Mouse (Mus musculus): ENCODE measurements around the gene Dbi.
A peak's percentile ranks its signal among the peaks of the same experiment; 100 is the strongest.

Gene Dbi

DNA sequence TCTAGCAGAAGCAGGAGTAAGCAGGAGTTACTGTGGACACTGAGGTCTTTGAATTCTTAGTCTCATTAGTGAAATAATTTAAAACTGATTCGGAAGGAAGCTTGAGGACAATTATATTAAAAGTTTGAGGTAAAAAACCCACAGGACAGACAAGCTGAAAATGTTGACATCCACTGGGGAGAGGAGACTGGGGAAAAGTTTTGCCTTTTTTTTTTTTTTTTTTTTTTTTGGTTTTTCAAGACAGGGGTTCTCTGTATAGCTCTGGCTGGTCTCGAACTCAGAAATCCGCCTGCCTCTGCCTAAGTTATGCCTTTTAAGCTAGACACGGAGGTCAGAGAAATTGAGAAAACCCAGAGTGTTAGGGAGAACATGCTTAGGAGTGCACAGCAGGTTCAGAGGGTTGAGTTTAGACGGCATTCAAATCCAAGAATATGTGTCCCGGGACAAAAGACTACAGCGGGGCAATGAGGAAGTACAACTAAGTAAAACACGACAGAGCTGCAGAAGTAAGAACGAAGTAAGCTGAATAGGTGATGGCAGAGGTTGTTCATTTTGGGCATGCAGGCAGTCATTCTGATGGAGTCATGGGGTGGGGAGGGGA lies 1.2 kb upstream of the Dbi start:
- peak; percentile 46 for DNase-seq (ENCODE audit: low read depth)

- peak; percentile 69 for DNase-seq (ENCODE audit: low read depth)
Measured at GRCm38 (mm10) chr1:120120141-120120968, 523 bp downstream of the Dbi start.

- no peak for DNase-seq (ENCODE audit: low read depth)
Measured at GRCm38 (mm10) chr1:120119389-120119788, 1.5 kb downstream of the Dbi start.

DNA sequence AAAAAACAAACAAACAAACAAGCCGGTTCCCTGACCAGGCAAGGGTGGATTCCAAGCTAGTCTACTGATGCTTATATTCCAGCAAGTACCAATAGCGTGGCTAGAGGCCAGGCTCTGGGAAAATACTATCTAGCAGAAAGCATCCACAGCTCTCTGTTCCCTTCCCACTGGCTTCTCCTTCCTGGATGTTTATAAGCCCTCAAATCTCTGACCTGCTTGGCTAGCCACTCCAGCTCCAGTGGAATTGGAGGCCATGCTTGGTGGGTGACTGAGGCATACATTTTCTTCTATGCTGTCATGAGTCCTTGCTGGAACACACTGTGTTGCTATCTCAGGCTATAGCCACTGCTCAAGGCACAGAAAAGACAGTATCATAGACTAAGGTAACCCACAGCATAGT lies 2.0 kb downstream of the Dbi start:
- DNase-seq (ENCODE audit: low read depth): no peak

- DNase-seq (ENCODE audit: low read depth): no peak
Measured at GRCm38 (mm10) chr1:120116106-120116505, 4.8 kb downstream of the Dbi start.

DNA sequence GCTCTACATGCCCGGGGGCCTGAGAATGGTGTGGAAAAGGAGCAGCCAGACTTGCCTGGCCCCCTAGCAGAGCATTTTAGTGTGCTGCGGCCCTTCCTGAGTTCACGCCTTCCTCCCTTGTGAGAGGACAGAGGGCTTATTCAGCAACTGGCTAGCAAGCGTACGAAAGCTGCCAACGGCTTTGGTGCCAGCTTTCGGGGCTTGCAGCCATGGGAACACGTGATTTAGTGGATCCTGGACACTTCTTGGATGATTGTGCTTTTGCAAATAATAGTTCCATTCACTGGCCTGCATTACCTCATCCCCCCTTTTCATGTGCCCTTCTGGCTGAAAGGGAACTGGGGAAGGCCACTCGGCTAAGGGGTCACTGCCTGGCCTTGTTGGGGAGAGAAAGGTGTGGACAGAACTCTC lies 5.2 kb downstream of the Dbi start:
- DNase-seq (ENCODE audit: low read depth): no peak

- DNase-seq (ENCODE audit: low read depth): peak; percentile 71
Measured at GRCm38 (mm10) chr1:120112251-120113187, 8.4 kb downstream of the Dbi start.

DNA sequence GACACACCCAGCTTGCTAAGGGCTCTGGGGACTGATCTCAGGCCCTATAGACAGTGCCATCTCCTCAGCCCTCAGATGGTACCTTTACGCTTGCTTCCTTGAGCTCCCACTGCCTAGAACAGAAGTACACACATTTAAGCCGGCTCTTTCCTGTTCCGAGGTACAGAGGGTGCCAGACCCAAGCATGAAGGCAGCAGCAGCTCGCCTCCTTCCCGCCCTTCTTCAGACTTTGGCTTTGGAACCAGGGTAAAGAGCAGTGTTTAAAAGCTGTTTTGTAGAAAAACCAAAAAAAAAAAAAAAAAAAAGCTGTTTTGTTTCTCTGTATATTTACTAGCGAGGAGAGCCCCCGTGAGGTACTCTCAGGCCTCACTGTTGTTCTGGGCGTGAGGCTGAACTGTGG lies 9.1 kb downstream of the Dbi start:
- DNase-seq (ENCODE audit: low read depth): no peak

- no peak for DNase-seq (ENCODE audit: low read depth)
Measured at GRCm38 (mm10) chr1:120109741-120110432, 11.0 kb downstream of the Dbi start.

DNA sequence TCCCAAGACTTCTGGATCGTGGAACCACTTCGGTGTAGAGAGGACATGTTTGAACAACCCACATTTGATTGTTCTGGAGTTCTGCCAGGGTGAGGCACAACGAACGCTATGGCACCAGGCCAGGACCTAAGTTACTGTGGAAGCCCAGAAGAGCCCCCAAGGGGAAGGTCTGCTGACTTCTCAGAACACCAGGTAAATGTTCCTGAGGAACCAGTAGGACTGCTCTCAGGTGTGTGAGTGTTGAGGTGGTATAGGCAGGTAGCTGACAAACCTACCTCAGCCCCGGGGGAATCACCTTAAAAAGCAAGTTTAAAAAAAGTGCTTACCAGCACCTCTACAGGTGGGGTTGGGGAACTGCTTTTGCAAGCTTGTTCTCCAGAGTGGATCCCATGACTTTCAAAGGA lies 15.3 kb downstream of the Dbi start:
- DNase-seq (ENCODE audit: low read depth): peak; percentile 11

- DNase-seq (ENCODE audit: low read depth): peak; percentile 21
Measured at GRCm38 (mm10) chr1:120101227-120101609, 19.7 kb downstream of the Dbi start.

- peak; percentile 79 for DNase-seq (ENCODE audit: low read depth)
Measured at GRCm38 (mm10) chr1:120100456-120101226, 20.2 kb downstream of the Dbi start.

- peak; percentile 92 for DNase-seq (ENCODE audit: low read depth)
Measured at GRCm38 (mm10) chr1:120099483-120099882, 21.4 kb downstream of the Dbi start.

DNA sequence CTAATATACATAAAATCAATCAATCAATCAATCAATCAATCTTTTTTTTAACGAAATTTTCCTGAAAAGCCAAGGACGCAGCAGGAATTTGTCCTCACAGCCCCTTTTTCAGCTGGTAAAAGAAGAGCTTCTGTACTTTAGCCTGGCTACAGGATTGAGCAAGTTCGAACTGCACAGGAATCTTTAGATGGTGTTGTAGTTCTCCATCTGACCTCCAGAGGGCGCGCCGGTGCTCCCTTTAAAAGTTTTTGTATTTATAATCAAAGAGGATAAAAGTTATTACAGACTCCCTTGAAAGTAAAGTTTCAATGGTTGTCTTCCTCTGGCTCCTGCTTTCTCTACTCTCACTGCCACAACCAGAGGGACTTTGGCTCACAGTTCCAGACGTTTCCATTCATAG lies 22.6 kb downstream of the Dbi start:
- peak; percentile 76 for DNase-seq (ENCODE audit: low read depth)

- peak; percentile 39 for DNase-seq (ENCODE audit: low read depth)
Measured at GRCm38 (mm10) chr1:120094920-120095319, 26.0 kb downstream of the Dbi start.

DNA sequence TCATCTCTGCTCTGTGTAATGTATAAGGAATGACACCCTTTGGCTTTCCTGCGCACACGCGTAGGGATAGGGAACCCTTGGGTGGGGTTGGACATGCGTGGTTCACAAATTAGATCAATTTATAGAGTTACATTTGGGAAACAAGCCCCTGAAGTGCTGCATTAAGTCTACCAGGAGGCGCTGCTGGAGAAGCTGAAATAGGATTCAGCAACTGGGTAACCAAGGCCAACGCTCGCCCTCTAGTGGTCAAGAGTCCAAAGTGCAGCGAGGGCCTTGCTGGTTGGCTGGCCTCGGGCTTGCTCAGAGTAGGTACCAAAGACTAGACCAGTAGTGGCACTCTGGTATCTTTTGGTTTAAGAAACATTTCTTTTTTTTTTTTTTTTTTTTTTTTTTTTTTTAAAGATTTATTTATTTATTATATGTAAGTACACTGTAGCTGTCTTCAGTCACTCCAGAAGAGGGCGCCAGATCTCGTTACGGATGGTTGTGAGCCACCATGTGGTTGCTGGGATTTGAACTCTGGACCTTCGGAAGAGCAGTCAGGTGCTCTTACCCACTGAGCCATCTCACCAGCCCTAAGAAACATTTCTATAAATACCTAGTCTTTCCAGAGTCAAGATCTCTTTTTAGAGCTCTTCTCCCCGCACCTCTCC lies 27.3 kb downstream of the Dbi start:
- peak; percentile 88 for DNase-seq (ENCODE audit: low read depth)

DNA sequence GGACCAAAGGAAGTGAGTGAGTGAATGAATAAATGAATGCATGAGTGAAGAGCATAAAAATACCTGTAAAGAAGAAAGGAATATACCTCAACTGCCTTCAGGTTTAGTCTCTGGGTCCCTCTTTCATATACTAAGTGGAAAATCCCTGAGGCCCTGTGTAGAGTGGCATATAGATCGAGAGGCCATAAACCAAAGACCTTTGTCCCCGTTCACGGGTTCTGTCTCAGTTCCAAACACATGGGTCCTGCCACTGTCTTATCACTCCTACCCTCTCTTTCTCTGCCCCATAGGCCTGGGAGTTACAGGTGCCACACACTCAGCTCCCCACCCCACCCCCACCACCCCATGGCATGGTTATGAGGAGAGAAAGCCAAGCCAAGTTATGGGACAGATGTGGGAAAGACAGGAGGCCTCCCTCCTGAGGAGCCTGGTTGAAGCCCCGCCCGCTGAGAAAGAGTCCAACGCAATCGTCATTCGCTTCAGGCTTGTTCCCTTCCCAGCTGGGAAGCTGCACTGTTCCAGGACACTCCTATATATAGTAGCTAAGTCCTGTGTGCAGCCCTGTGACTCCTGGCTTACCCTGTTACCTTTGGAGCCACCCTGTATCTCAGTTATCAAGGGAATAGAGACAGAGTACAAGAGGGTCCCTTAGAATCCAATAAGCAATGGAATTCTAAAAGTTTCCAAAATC lies 29.9 kb downstream of the Dbi start:
- no peak for DNase-seq (ENCODE audit: low read depth)

GRCm38 (mm10) chr1:120089180-120089579 lies 31.7 kb downstream of the Dbi start:
- DNase-seq (ENCODE audit: low read depth): no peak

GRCm38 (mm10) chr1:120086644-120087043 lies 34.2 kb downstream of the Dbi start:
- no peak for DNase-seq (ENCODE audit: low read depth)

GRCm38 (mm10) chr1:120085696-120086095 lies 35.2 kb downstream of the Dbi start:
- DNase-seq (ENCODE audit: low read depth): no peak

All from 416B (cell line).